Mouse (Mus musculus) liver, embryonic 14.5 days (tissue): ENCODE measurements around the gene Srgap1.

Experiments used
- CTCF ChIP-seq: IDR thresholded peaks from 2 replicates; pipeline ENCODE4 v1.5.1; 2016; ENCODE audit warnings: antibody characterized with exemption, low read depth, control low read depth
- EP300 ChIP-seq: IDR thresholded peaks from 2 replicates; pipeline ENCODE4 v1.6.1; 2016; ENCODE audit warnings: antibody characterized with exemption, low read depth

- no peak for TF ChIP-seq CTCF
- TF ChIP-seq EP300: no peak
These were observed 242.6 kb downstream of the Srgap1 start for GRCm38 (mm10) chr10:121804551-121804950.
